Mouse (Mus musculus): ENCODE data around the gene Ablim1. TPM values are rescaled to one million over a fixed set of nuclear protein-coding genes. Genes with fewer than 3 reads are reported as not detected.

Gene Ablim1
- polyA plus RNA-seq, 1 experiment: 110 TPM

DNA sequence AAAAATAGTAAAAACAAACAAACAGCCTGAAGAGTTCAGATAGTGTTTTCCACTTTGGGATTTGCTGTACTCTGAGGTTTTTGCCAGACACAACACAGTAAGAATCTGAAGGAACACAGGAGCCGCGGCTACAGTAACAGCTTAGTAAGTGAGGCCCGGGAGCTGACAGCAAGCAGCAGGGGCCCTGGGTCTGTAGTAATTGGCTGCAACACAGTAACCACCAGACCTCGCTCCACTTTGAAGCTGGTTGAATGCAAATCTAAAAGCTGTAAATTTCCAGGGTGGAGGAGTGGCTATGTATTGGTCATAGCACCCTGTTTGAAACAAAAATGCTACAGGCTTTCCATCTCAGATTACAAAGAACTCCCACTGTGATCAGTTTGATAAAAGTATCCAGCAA is 252.0 kb downstream of the Ablim1 start:
- TF ChIP-seq POLR2A (IDR thresholded peaks at IDR 0.05; ENCODE audit: borderline replicate concordance, insufficient read depth, low read length) (no peak), CTCF (IDR thresholded peaks at IDR 0.05; ENCODE audit: borderline replicate concordance, insufficient read depth, low read depth, low read length) (no peak)
- 4% methylated on average over 4 of the region's 4 CpGs for WGBS

DNA sequence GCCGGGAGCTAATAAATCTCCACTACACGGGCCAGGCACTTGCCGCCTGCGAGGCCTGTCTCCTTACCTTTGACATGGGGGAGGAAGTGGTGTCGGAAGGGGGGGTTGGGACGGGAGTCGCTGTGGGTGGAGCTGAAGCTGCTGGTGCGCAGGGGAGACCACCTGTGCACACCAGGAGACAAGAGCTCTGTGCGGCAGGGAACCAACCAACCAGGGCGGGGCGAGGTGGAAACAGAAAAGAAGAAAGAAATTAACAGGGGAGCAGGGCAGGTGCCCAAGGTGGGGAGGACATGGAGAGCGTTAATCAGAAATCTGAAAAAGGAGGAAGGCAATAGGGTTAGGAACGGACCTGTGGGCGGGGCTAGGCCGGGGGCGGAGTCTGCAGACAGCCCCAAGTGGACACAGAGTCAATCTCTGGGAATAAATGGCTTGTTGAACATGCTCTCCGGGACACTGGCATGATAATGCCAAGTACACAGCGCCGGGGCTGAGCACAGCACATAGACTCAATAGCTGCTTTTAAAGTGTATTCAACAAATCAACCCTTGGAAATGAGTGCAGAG is 255.6 kb downstream of the Ablim1 start:
- no peak overlapping the region for H3K4me3 ChIP-seq (replicated peaks; ENCODE audit: insufficient read depth, low read depth, low read length)
- H3K27ac ChIP-seq (ENCODE audit: insufficient read depth, low read length): no peak overlapping the region
- DNase-seq: no peak
- H3K4me1 ChIP-seq (ENCODE audit: control insufficient read depth, insufficient read depth, low read length): peaks cover 5% of the 10 kb centered on the region; the same call in 1 of the 2 replicates
- TF ChIP-seq CTCF (IDR thresholded peaks at IDR 0.05; ENCODE audit: borderline replicate concordance, insufficient read depth, low read depth, low read length) (no peak), POLR2A (IDR thresholded peaks at IDR 0.05; ENCODE audit: borderline replicate concordance, insufficient read depth, low read length) (no peak)
- WGBS: 56% methylated on average over 19 of the region's 19 CpGs
- H3K27me3 ChIP-seq (ENCODE audit: control insufficient read depth, insufficient read depth, low read length): no peaks in the 10 kb centered on the region

More for the DNA sequence above, 252.0 kb downstream of the Ablim1 start:
- Histone ChIP-seq H3K4me3 (replicated peaks; ENCODE audit: insufficient read depth, low read depth, low read length) (no peak overlapping the region), H3K27me3 (ENCODE audit: control insufficient read depth, insufficient read depth, low read length) (no peaks in the 10 kb centered on the region), H3K4me1 (ENCODE audit: control insufficient read depth, insufficient read depth, low read length) (no peaks in the 10 kb centered on the region; the same call in 1 of the 2 replicates), H3K27ac (ENCODE audit: insufficient read depth, low read length) (no peak overlapping the region)
- DNase-seq: peak in 1 of 2 experiments; percentile 41

DNA sequence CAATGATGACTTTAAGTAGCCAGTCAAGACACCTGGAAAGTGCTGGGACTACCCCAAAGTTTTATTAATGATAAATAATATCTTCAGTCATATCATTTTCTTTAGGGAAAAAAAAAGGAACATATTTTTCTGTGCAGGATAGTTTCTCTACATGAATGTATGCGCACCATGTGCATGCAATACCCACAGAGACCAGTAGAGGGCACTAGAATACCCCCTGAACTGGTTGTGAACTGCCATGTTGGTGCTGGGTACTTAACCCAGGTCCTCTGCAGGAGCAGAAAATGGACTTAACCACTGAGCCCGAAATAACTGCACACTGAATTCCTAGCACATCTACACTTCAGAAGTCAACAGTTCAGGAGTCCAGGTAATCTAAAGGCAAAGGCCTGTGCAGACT is 257.2 kb downstream of the Ablim1 start:
- WGBS: 100% methylated on average over 2 of the region's 2 CpGs
- Histone ChIP-seq H3K4me1 (ENCODE audit: control insufficient read depth, insufficient read depth, low read length) (peaks cover 13% of the 10 kb centered on the region), H3K4me3 (replicated peaks; ENCODE audit: insufficient read depth, low read depth, low read length) (no peak overlapping the region), H3K27ac (ENCODE audit: insufficient read depth, low read length) (no peak overlapping the region), H3K27me3 (ENCODE audit: control insufficient read depth, insufficient read depth, low read length) (no peaks in the 10 kb centered on the region)
- DNase-seq: no peak
- TF ChIP-seq POLR2A (IDR thresholded peaks at IDR 0.05; ENCODE audit: borderline replicate concordance, insufficient read depth, low read length): no peak
- peak; percentile 47 for TF ChIP-seq CTCF (IDR thresholded peaks at IDR 0.05; ENCODE audit: borderline replicate concordance, insufficient read depth, low read depth, low read length)

DNA sequence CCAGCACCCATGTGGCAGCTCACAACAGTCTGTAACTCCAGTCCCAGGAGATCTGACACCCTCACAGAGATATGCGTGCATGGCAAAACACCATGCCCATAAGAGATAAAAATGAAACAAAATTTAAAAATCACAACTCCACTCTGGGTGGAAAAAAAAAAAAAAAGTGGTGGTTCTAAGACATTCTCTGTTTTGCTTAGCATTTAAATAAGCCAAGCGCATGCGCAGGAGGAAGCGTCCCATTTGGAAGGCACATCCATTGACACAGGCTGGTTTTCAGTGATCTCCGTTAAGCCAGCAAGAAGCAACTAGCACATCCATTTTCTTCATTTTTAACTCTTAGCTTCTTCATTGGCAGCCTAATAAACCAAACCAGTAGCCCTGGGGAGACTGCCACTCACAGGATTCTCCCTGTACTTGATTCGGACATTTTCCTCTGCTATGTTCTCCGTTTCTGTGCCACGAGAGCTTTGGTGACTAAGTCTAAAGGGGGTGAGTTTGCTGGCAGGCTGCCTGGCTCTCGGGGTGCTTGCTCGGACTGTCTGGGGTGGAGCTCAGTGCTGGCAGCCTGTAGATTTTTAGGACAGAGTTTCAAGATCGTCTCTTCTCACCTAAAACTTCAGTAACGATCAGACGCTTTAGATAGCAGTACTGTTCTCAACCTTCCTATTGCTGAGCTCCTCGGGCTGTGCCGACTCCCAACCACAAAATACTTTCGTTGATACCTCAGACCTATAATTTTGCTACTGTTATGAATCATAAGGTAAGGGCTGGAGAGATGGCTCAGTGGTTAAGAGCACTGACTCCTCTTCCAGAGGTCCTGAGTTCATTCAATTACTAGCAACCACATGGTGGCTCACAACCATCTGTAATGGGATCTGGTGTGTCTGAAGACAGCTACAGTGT is 259.3 kb downstream of the Ablim1 start:
- no peak overlapping the region for H3K4me3 ChIP-seq (replicated peaks; ENCODE audit: insufficient read depth, low read depth, low read length)
- peak in 1 of 2 experiments; percentile 64 for DNase-seq
- 48% methylated on average over 16 of the region's 16 CpGs for WGBS
- H3K27me3 ChIP-seq (ENCODE audit: control insufficient read depth, insufficient read depth, low read length): no peaks in the 10 kb centered on the region
- TF ChIP-seq POLR2A (IDR thresholded peaks at IDR 0.05; ENCODE audit: borderline replicate concordance, insufficient read depth, low read length) (no peak), CTCF (IDR thresholded peaks at IDR 0.05; ENCODE audit: borderline replicate concordance, insufficient read depth, low read depth, low read length) (no peak)
- H3K27ac ChIP-seq (ENCODE audit: insufficient read depth, low read length): no peak overlapping the region
- peaks cover 23% of the 10 kb centered on the region for H3K4me1 ChIP-seq (ENCODE audit: control insufficient read depth, insufficient read depth, low read length)

DNA sequence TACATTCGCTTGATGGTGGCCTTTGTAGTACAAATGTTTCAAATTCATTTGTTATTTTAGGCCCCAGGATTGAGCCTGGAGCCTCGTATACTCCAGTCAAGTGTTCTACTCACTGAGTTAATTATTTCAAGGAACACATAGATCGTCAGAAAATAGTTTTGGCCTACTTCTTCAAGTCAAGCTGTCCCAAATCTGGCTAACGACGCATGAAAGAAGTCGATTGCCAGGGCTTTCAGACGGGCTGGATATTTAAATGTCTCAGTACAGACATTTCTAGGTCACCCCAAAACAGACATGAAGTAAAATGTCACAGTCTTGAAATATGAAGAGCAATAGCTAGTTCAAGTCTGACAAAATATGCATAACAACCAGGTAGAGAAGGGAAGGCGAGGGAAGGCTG is 261.8 kb downstream of the Ablim1 start:
- 32% methylated on average over 8 of the region's 8 CpGs for WGBS
- H3K27ac ChIP-seq (ENCODE audit: insufficient read depth, low read length): no peak overlapping the region
- TF ChIP-seq POLR2A (IDR thresholded peaks at IDR 0.05; ENCODE audit: borderline replicate concordance, insufficient read depth, low read length) (no peak), CTCF (IDR thresholded peaks at IDR 0.05; ENCODE audit: borderline replicate concordance, insufficient read depth, low read depth, low read length) (no peak)

DNA sequence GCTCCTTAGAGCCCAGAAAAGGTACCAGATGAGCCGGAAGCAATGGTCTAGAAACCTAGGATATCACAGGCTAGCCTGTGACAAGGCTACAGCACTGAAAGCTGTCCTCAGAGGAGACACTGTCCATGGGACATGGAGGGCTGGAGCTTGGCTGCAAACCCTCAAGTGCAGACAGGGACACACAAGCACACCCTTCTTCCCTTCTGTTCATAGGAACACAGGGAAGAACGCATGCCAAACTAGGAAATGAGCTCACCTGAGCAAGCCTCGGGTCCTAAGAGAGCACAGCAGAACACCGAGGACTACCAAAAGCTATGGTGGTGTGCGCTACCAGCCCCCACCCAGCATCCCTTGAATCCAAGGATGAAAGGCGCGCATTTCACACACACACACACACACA is 262.7 kb downstream of the Ablim1 start:
- TF ChIP-seq CTCF (IDR thresholded peaks at IDR 0.05; ENCODE audit: borderline replicate concordance, insufficient read depth, low read depth, low read length) (no peak), POLR2A (IDR thresholded peaks at IDR 0.05; ENCODE audit: borderline replicate concordance, insufficient read depth, low read length) (no peak)
- H3K4me1 ChIP-seq (ENCODE audit: control insufficient read depth, insufficient read depth, low read length): peaks cover 23% of the 10 kb centered on the region
- 47% methylated on average over 7 of the region's 7 CpGs for WGBS
- H3K4me3 ChIP-seq (replicated peaks; ENCODE audit: insufficient read depth, low read depth, low read length): no peak overlapping the region
- H3K27ac ChIP-seq (ENCODE audit: insufficient read depth, low read length): no peak overlapping the region
- no peaks in the 10 kb centered on the region for H3K27me3 ChIP-seq (ENCODE audit: control insufficient read depth, insufficient read depth, low read length)
- peak in 1 of 2 experiments; percentile 32 for DNase-seq

More for the DNA sequence above, 261.8 kb downstream of the Ablim1 start:
- no peak for DNase-seq
- H3K4me3 ChIP-seq (replicated peaks; ENCODE audit: insufficient read depth, low read depth, low read length): no peak overlapping the region
- peaks cover 23% of the 10 kb centered on the region for H3K4me1 ChIP-seq (ENCODE audit: control insufficient read depth, insufficient read depth, low read length)
- no peaks in the 10 kb centered on the region for H3K27me3 ChIP-seq (ENCODE audit: control insufficient read depth, insufficient read depth, low read length)

DNA sequence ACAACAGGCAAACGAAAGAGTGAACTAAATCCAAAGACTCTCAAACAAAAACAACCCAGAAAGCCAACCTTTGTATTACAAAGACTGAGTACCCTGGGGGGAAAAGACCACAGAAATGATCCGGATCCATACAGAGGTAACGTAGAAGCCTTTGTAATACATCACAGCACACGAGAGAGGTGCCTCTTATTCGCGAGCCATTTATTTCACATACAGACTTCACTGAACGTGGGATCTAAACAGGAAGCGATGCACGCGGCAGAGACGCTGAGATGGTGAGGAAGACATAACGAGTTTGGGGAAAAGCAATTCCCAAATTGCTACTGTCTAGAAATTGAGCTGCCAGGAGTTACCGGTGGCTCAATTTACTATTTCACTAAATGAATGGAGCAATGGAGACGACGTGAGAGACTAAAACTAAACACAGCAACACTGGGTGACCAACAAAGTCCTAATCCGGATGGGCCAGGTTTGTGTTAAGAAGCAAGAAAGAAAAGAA is 265.1 kb downstream of the Ablim1 start:
- TF ChIP-seq CTCF (IDR thresholded peaks at IDR 0.05; ENCODE audit: borderline replicate concordance, insufficient read depth, low read depth, low read length): no peak
- TF ChIP-seq POLR2A (IDR thresholded peaks at IDR 0.05; ENCODE audit: borderline replicate concordance, insufficient read depth, low read length): no peak
- no peak for DNase-seq
- Histone ChIP-seq H3K4me3 (replicated peaks; ENCODE audit: insufficient read depth, low read depth, low read length) (no peak overlapping the region), H3K27me3 (ENCODE audit: control insufficient read depth, insufficient read depth, low read length) (no peaks in the 10 kb centered on the region), H3K4me1 (ENCODE audit: control insufficient read depth, insufficient read depth, low read length) (peaks cover 19% of the 10 kb centered on the region), H3K27ac (ENCODE audit: insufficient read depth, low read length) (no peak overlapping the region)
- 71% methylated on average over 16 of the region's 16 CpGs for WGBS

All from cerebellum, adult 2 months (tissue).